Comparison of ENCODE assay signal across 9 mouse cellular contexts in genomic region chr11:35976482-35976881, GRCm38 (mm10). TPM values are rescaled to one million over a fixed set of nuclear protein-coding genes. Genes with fewer than 3 reads are reported as not detected.
DNase-seq lines count a peak whose midpoint lies in the region; ATAC-seq and TF ChIP-seq lines count a peak whose summit lies in the region.
"Had no signal": no experiment of that assay in that cellular context is flagged by ENCODE, and none has a peak within 500 bp of the region (broad histone marks: within the 10 kb centered on the region; RNA-seq: fewer than 3 reads in every experiment).

No protein-coding gene starts in this region.

- no peak overlapping the region for H3K9ac ChIP-seq in lung, embryonic 15.5 days
- no peak overlapping the region for H3K9ac ChIP-seq in embryonic facial prominence, embryonic 11.5 days (replicated peaks; ENCODE audit: low read length)
- H3K9ac ChIP-seq in kidney, embryonic 16.5 days (replicated peaks; ENCODE audit: low read length), result no peak overlapping the region
- H3K9ac ChIP-seq in midbrain, postnatal 0 days (replicated peaks; ENCODE audit: low read length, poor library complexity, severe bottlenecking), result no peak overlapping the region

- H3K4me2 ChIP-seq in lung, embryonic 15.5 days, result peak overlapping the region; percentile 89
- no peak overlapping the region for H3K4me2 ChIP-seq in embryonic facial prominence, embryonic 11.5 days (ENCODE audit: low read depth, low read length)
- no peak overlapping the region for H3K4me2 ChIP-seq in kidney, embryonic 16.5 days (replicated peaks; ENCODE audit: low read depth, low read length)
- no peak overlapping the region for H3K4me2 ChIP-seq in midbrain, postnatal 0 days (ENCODE audit: low read depth, low read length, poor library complexity, severe bottlenecking)

- 0 out of 2 replicates have a peak, but pooled peaks have one; percentile 1 for TF ChIP-seq CTCF in midbrain, postnatal 0 days (IDR thresholded peaks at IDR 0.05)

- H3K9me3 ChIP-seq in lung, embryonic 15.5 days, result no peaks in the 10 kb centered on the region
- H3K9me3 ChIP-seq in embryonic facial prominence, embryonic 11.5 days (replicated peaks; ENCODE audit: control insufficient read depth, low read length), result no peaks in the 10 kb centered on the region
- H3K9me3 ChIP-seq in kidney, embryonic 16.5 days (ENCODE audit: low read length), result no peaks in the 10 kb centered on the region
- H3K9me3 ChIP-seq in midbrain, postnatal 0 days (ENCODE audit: low read length), result no peaks in the 10 kb centered on the region

- ATAC-seq in lung, embryonic 15.5 days (ENCODE audit: borderline replicate concordance, extremely low read depth, low FRiP score, low TSS enrichment), result no peak
- ATAC-seq in embryonic facial prominence, embryonic 11.5 days (replicated peaks; ENCODE audit: insufficient number of reproducible peaks, low FRiP score, low TSS enrichment, low read depth), result no peak
- peak; percentile 24; the same call in 1 of the 2 replicates for ATAC-seq in kidney, embryonic 16.5 days (ENCODE audit: low FRiP score, low TSS enrichment)
- ATAC-seq in midbrain, postnatal 0 days (ENCODE audit: low FRiP score), result peak; percentile 66; the same call in 1 of the 2 replicates

- no peak for DNase-seq in lung, postnatal 14 days
- peak; percentile 46 for DNase-seq in embryonic facial prominence, embryonic 11.5 days (ENCODE audit: low spot score)
- DNase-seq in midbrain, postnatal 0 days (ENCODE audit: low spot score), result peak; percentile 85
- DNase-seq in frontal cortex, postnatal 36 days (ENCODE audit: low spot score in 2 of 2), result no peak
- DNase-seq in heart, adult 11 months, result no peak
- no peak for DNase-seq in retina, postnatal 1 day

- WGBS in lung, embryonic 15.5 days, result 47% methylated on average over 6 of the region's 6 CpGs
- 25% methylated on average over 6 of the region's 6 CpGs for WGBS in embryonic facial prominence, embryonic 11.5 days
- 60% methylated on average over 6 of the region's 6 CpGs for WGBS in kidney, embryonic 16.5 days
- 19% methylated on average over 6 of the region's 6 CpGs for WGBS in midbrain, postnatal 0 days

- H3K4me1 ChIP-seq in lung, embryonic 15.5 days, result peaks cover 25% of the 10 kb centered on the region
- H3K4me1 ChIP-seq in embryonic facial prominence, embryonic 11.5 days (ENCODE audit: control insufficient read depth, insufficient read depth, low read length), result peaks cover 2% of the 10 kb centered on the region; the same call in 1 of the 2 replicates
- peaks cover 40% of the 10 kb centered on the region for H3K4me1 ChIP-seq in kidney, embryonic 16.5 days (ENCODE audit: insufficient read depth, low read length)
- H3K4me1 ChIP-seq in midbrain, postnatal 0 days (ENCODE audit: insufficient read depth, low read length), result peaks cover 7% of the 10 kb centered on the region; the same call in 1 of the 2 replicates

- peaks cover 30% of the 10 kb centered on the region for H3K27me3 ChIP-seq in lung, embryonic 15.5 days
- H3K27me3 ChIP-seq in embryonic facial prominence, embryonic 11.5 days (ENCODE audit: control insufficient read depth, insufficient read depth, low read length), result peaks cover 14% of the 10 kb centered on the region; the same call in 1 of the 2 replicates
- peaks cover 3% of the 10 kb centered on the region; the same call in 1 of the 2 replicates for H3K27me3 ChIP-seq in kidney, embryonic 16.5 days (ENCODE audit: insufficient read depth, low read length)
- 0 out of 2 replicates have a peak, but pooled peaks cover 4% of the 10 kb centered on the region for H3K27me3 ChIP-seq in midbrain, postnatal 0 days (ENCODE audit: insufficient read depth, low read length)

- no peak overlapping the region for H3K27ac ChIP-seq in lung, embryonic 15.5 days
- no peak overlapping the region for H3K27ac ChIP-seq in embryonic facial prominence, embryonic 11.5 days (replicated peaks; ENCODE audit: low read depth, low read length)
- peak overlapping the region; percentile 40; the same call in 1 of the 2 replicates for H3K27ac ChIP-seq in kidney, embryonic 16.5 days (ENCODE audit: low read length)
- no peak overlapping the region for H3K27ac ChIP-seq in midbrain, postnatal 0 days (ENCODE audit: low read depth, low read length)
- H3K27ac ChIP-seq: macrophage had no signal

- H3K36me3 ChIP-seq in lung, embryonic 15.5 days, result no peaks in the 10 kb centered on the region
- H3K36me3 ChIP-seq in embryonic facial prominence, embryonic 11.5 days (replicated peaks; ENCODE audit: control insufficient read depth, insufficient read depth, low read depth, low read length), result no peaks in the 10 kb centered on the region
- no peaks in the 10 kb centered on the region for H3K36me3 ChIP-seq in kidney, embryonic 16.5 days (ENCODE audit: insufficient read depth, low read length)
- H3K36me3 ChIP-seq in midbrain, postnatal 0 days (ENCODE audit: insufficient read depth, low read length), result no peaks in the 10 kb centered on the region

- H3K4me3 ChIP-seq in lung, embryonic 15.5 days, result no peak overlapping the region
- no peak overlapping the region for H3K4me3 ChIP-seq in embryonic facial prominence, embryonic 11.5 days (ENCODE audit: low read depth, low read length)
- H3K4me3 ChIP-seq in kidney, embryonic 16.5 days (ENCODE audit: low read length), result no peak overlapping the region
- no peak overlapping the region for H3K4me3 ChIP-seq in midbrain, postnatal 0 days (ENCODE audit: low read depth, low read length)

RNA-seq across cellular contexts. Expression of gene Wwc1, which starts 3.8 kb away (rescaled TPM):
- 16.2 and 16.7 TPM in 2 replicates for polyA plus RNA-seq in lung, embryonic 15.5 days (2015; fragmentation: Nextera tagmentation; extraction: Ambion mirVana)
- polyA plus RNA-seq in embryonic facial prominence, embryonic 11.5 days (2014; fragmentation: Nextera tagmentation; extraction: Ambion mirVana), result 3.9 and 4.8 TPM in 2 replicates
- 5.9 and 8.3 TPM in 2 replicates for polyA plus RNA-seq in kidney, embryonic 16.5 days (2015; fragmentation: Nextera tagmentation; extraction: Ambion mirVana)
- total RNA-seq in midbrain, postnatal 0 days (2014; rRNA removed), result 11.9 and 15.4 TPM in 2 replicates
- polyA plus RNA-seq in midbrain, postnatal 0 days (2015; fragmentation: Nextera tagmentation; extraction: Ambion mirVana), result 8.0 and 9.2 TPM in 2 replicates

Comparison
In these comparisons a context has a peak if more than half of its experiments do, and no peak if none do; other contexts are left out.
1. ATAC-seq: peak in kidney, embryonic 16.5 days (single experiment) and midbrain, postnatal 0 days (single experiment); none in lung, embryonic 15.5 days (single experiment) and embryonic facial prominence, embryonic 11.5 days (single experiment).
2. DNase-seq: peak in embryonic facial prominence, embryonic 11.5 days (single experiment) and midbrain, postnatal 0 days (single experiment); none in lung, postnatal 14 days (single experiment), frontal cortex, postnatal 36 days (0 of 2), heart, adult 11 months (single experiment) and retina, postnatal 1 day (single experiment).